Mouse (Mus musculus) ES-CJ7 (cell line): ENCODE results near the gene Ust.

Experiments used
- DNase-seq: peaks from one replicate; pipeline ENCODE4 v3.0.0; 2011; ENCODE audit warnings: low read depth, low spot score

The Ust gene

GRCm38 (mm10) chr10:8428787-8429778 lies 89.5 kb downstream of the Ust start:
- DNase-seq = no peak

- no peak for DNase-seq
Measured at GRCm38 (mm10) chr10:8427671-8428364, 90.8 kb downstream of the Ust start.

- DNase-seq = no peak
Measured at GRCm38 (mm10) chr10:8419496-8420009, 99.1 kb downstream of the Ust start.

GRCm38 (mm10) chr10:8415474-8415873 lies 103.2 kb downstream of the Ust start:
- DNase-seq = no peak

- DNase-seq = no peak
Measured at GRCm38 (mm10) chr10:8415036-8415435, 103.6 kb downstream of the Ust start.

GRCm38 (mm10) chr10:8405141-8405540 lies 113.5 kb downstream of the Ust start:
- no peak for DNase-seq

GRCm38 (mm10) chr10:8392226-8392625 lies 126.4 kb downstream of the Ust start:
- DNase-seq = no peak

GRCm38 (mm10) chr10:8391264-8391748 lies 127.3 kb downstream of the Ust start:
- DNase-seq = no peak

GRCm38 (mm10) chr10:8388239-8388638 lies 130.4 kb downstream of the Ust start:
- DNase-seq = no peak

- peak; percentile 28 for DNase-seq
Measured at GRCm38 (mm10) chr10:8369894-8370500, 148.6 kb downstream of the Ust start.

- DNase-seq = peak; percentile 63
Measured at GRCm38 (mm10) chr10:8365816-8366215, 152.8 kb downstream of the Ust start.

- DNase-seq = peak; percentile 85
Measured at GRCm38 (mm10) chr10:8364182-8364581, 154.4 kb downstream of the Ust start.

- peak; percentile 4 for DNase-seq
Measured at GRCm38 (mm10) chr10:8363281-8363680, 155.3 kb downstream of the Ust start.

GRCm38 (mm10) chr10:8358286-8359045 lies 160.2 kb downstream of the Ust start:
- peak; percentile 37 for DNase-seq

- DNase-seq = no peak
Measured at GRCm38 (mm10) chr10:8353534-8353933, 165.1 kb downstream of the Ust start.

GRCm38 (mm10) chr10:8350626-8351025 lies 168.0 kb downstream of the Ust start:
- DNase-seq = no peak

GRCm38 (mm10) chr10:8347497-8347896 lies 171.1 kb downstream of the Ust start:
- DNase-seq = no peak

GRCm38 (mm10) chr10:8342556-8342955 lies 176.1 kb downstream of the Ust start:
- no peak for DNase-seq

- no peak for DNase-seq
Measured at GRCm38 (mm10) chr10:8339645-8340428, 178.8 kb downstream of the Ust start.

GRCm38 (mm10) chr10:8336601-8337000 lies 182.0 kb downstream of the Ust start:
- no peak for DNase-seq
